Mouse (Mus musculus) cerebellum, postnatal 10 days (tissue): ENCODE data around the gene 1500009C09Rik.

Experiments used
- DNase-seq, 2 experiments: peaks; one replicate each; pipeline ENCODE4 v3.0.0; 2021; ENCODE audit warnings: mixed read lengths in 2 of 2

The 1500009C09Rik gene

GRCm38 (mm10) chr15:82255944-82256383 lies 3.8 kb downstream of the 1500009C09Rik start:
- peak; percentile 86 for DNase-seq

- peak; percentile 89 to 94 for DNase-seq
Observed at GRCm38 (mm10) chr15:82259510-82259909, 7.3 kb downstream of the 1500009C09Rik start.

GRCm38 (mm10) chr15:82266356-82266755 lies 14.2 kb downstream of the 1500009C09Rik start:
- peak; percentile 88 to 93 for DNase-seq

- peak; percentile 81 to 82 for DNase-seq
Observed at GRCm38 (mm10) chr15:82268185-82268584, 16.0 kb downstream of the 1500009C09Rik start.

GRCm38 (mm10) chr15:82268783-82269182 lies 16.6 kb downstream of the 1500009C09Rik start:
- peak; percentile 84 to 91 for DNase-seq

- DNase-seq = peak; percentile 93 to 95
Observed at GRCm38 (mm10) chr15:82271201-82271600, 19.0 kb downstream of the 1500009C09Rik start.

- peak in 1 of 2 experiments; percentile 47 for DNase-seq
Observed at GRCm38 (mm10) chr15:82272295-82272694, 20.1 kb downstream of the 1500009C09Rik start.

- no peak for DNase-seq
Observed at GRCm38 (mm10) chr15:82274593-82274926, 22.4 kb downstream of the 1500009C09Rik start, which contains the start of gene Sept3. Gene Sept3 (plus strand): TSS chr15:82274893.

GRCm38 (mm10) chr15:82274927-82275901 lies 23.0 kb downstream of the 1500009C09Rik start:
- DNase-seq = peak; percentile 91 to 93

- peak; percentile 93 for DNase-seq
Observed at GRCm38 (mm10) chr15:82277591-82277990, 25.4 kb downstream of the 1500009C09Rik start.

- DNase-seq = peak in 1 of 2 experiments; percentile 33
Observed at GRCm38 (mm10) chr15:82280638-82281037, 28.4 kb downstream of the 1500009C09Rik start.

GRCm38 (mm10) chr15:82286157-82286556 lies 34.0 kb downstream of the 1500009C09Rik start:
- DNase-seq = no peak

GRCm38 (mm10) chr15:82290252-82290651 lies 38.1 kb downstream of the 1500009C09Rik start:
- no peak for DNase-seq

- DNase-seq = no peak
Observed at GRCm38 (mm10) chr15:82292851-82293250, 40.7 kb downstream of the 1500009C09Rik start.

GRCm38 (mm10) chr15:82293271-82293711 lies 41.1 kb downstream of the 1500009C09Rik start:
- peak; percentile 53 to 57 for DNase-seq

- DNase-seq = peak; percentile 67 to 78
Observed at GRCm38 (mm10) chr15:82294059-82294458, 41.9 kb downstream of the 1500009C09Rik start.

GRCm38 (mm10) chr15:82298764-82299561 lies 46.8 kb downstream of the 1500009C09Rik start, which contains the start of gene Wbp2nl:
Gene Wbp2nl (plus strand): TSS chr15:82298954.
- peak; percentile 44 to 57 for DNase-seq

GRCm38 (mm10) chr15:82307107-82307506 lies 54.9 kb downstream of the 1500009C09Rik start:
- no peak for DNase-seq

- DNase-seq = no peak
Observed at GRCm38 (mm10) chr15:82308416-82308815, 56.2 kb downstream of the 1500009C09Rik start.
